Mouse (Mus musculus): ENCODE measurements at regions not wholly inside any gene's neighbourhood (a gene's known extent, or its start where the extent isn't known, plus 50 kb on each side); places are given as distances from the start of the nearest gene placed in this dataset.

DNA sequence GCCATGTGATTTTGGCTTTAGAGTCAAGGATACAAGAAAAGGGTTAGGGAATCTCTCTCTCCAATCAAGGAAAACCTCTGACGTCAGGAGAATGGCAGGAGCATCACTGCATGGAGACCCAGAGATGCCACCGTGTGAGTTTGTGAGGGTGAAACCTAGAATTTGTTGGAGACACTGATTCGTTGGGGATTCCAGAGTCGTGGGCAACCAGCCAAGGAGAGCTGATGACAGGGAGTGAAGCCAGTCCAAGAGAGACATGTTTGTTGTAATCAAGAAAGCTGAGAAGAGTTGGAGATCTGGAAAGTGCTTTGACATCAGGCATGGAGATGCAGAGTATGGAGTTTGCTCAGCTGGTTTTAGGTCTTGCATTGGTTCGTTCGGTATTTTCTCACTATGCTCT lies 236.6 kb upstream of the Tbc1d5 start:
- Histone ChIP-seq H3K36me3 (ENCODE audit: control insufficient read depth, insufficient read depth, low read length) (no peaks in the 10 kb centered on the region), H3K4me1 (ENCODE audit: control insufficient read depth in 2 of 2, insufficient read depth in 2 of 2, low read length in 2 of 2) (no peaks in the 10 kb centered on the region), H3K9me3 (ENCODE audit: control insufficient read depth, low read length) (no peaks in the 10 kb centered on the region), H3K27me3 (ENCODE audit: control insufficient read depth, insufficient read depth, low read length) (no peaks in the 10 kb centered on the region), H3K27ac (replicated peaks in 1 of 2; ENCODE audit: control insufficient read depth in 1 of 2, insufficient read depth in 1 of 2, low read depth in 2 of 2, low read length in 2 of 2) (no peak overlapping the region), H3K4me2 (ENCODE audit: low read length) (no peak overlapping the region), H3K9ac (ENCODE audit: low read length) (no peak overlapping the region), H3K4me3 (ENCODE audit: control insufficient read depth in 1 of 2, insufficient read depth in 1 of 2, low read depth in 1 of 2, low read length in 2 of 2) (no peak overlapping the region)
- WGBS: 69% methylated on average over 6 of the region's 6 CpGs
- ATAC-seq (ENCODE audit: insufficient number of reproducible peaks, insufficient read depth, low FRiP score, low read depth): no peak

GRCm38 (mm10) chr17:51414304-51414703 lies 235.2 kb upstream of the Tbc1d5 start:
- H3K27me3 ChIP-seq (ENCODE audit: control insufficient read depth, insufficient read depth, low read length): no peaks in the 10 kb centered on the region
- no peak for ATAC-seq (ENCODE audit: insufficient number of reproducible peaks, insufficient read depth, low FRiP score, low read depth)
- H3K27ac ChIP-seq (replicated peaks in 1 of 2; ENCODE audit: control insufficient read depth in 1 of 2, insufficient read depth in 1 of 2, low read depth in 2 of 2, low read length in 2 of 2): no peak overlapping the region
- H3K4me1 ChIP-seq (ENCODE audit: control insufficient read depth in 2 of 2, insufficient read depth in 2 of 2, low read length in 2 of 2): no peaks in the 10 kb centered on the region
- no peaks in the 10 kb centered on the region for H3K36me3 ChIP-seq (ENCODE audit: control insufficient read depth, insufficient read depth, low read length)
- H3K4me2 ChIP-seq (ENCODE audit: low read length): no peak overlapping the region
- H3K9ac ChIP-seq (ENCODE audit: low read length): no peak overlapping the region
- no peaks in the 10 kb centered on the region for H3K9me3 ChIP-seq (ENCODE audit: control insufficient read depth, low read length)
- WGBS: 50% methylated on average over 4 of the region's 4 CpGs
- no peak overlapping the region for H3K4me3 ChIP-seq (ENCODE audit: control insufficient read depth in 1 of 2, insufficient read depth in 1 of 2, low read depth in 1 of 2, low read length in 2 of 2)

GRCm38 (mm10) chr17:51413741-51414140 lies 234.6 kb upstream of the Tbc1d5 start:
- ATAC-seq (ENCODE audit: insufficient number of reproducible peaks, insufficient read depth, low FRiP score, low read depth): no peak
- Histone ChIP-seq H3K27me3 (ENCODE audit: control insufficient read depth, insufficient read depth, low read length) (no peaks in the 10 kb centered on the region), H3K4me2 (ENCODE audit: low read length) (no peak overlapping the region), H3K27ac (replicated peaks in 1 of 2; ENCODE audit: control insufficient read depth in 1 of 2, insufficient read depth in 1 of 2, low read depth in 2 of 2, low read length in 2 of 2) (no peak overlapping the region), H3K36me3 (ENCODE audit: control insufficient read depth, insufficient read depth, low read length) (no peaks in the 10 kb centered on the region), H3K9me3 (ENCODE audit: control insufficient read depth, low read length) (no peaks in the 10 kb centered on the region), H3K4me1 (ENCODE audit: control insufficient read depth in 2 of 2, insufficient read depth in 2 of 2, low read length in 2 of 2) (no peaks in the 10 kb centered on the region), H3K9ac (ENCODE audit: low read length) (no peak overlapping the region), H3K4me3 (ENCODE audit: control insufficient read depth in 1 of 2, insufficient read depth in 1 of 2, low read depth in 1 of 2, low read length in 2 of 2) (no peak overlapping the region)

GRCm38 (mm10) chr17:51411545-51412094 lies 232.5 kb upstream of the Tbc1d5 start:
- Histone ChIP-seq H3K9me3 (ENCODE audit: control insufficient read depth, low read length) (no peaks in the 10 kb centered on the region), H3K36me3 (ENCODE audit: control insufficient read depth, insufficient read depth, low read length) (no peaks in the 10 kb centered on the region), H3K4me1 (ENCODE audit: control insufficient read depth in 2 of 2, insufficient read depth in 2 of 2, low read length in 2 of 2) (no peaks in the 10 kb centered on the region), H3K4me3 (ENCODE audit: control insufficient read depth in 1 of 2, insufficient read depth in 1 of 2, low read depth in 1 of 2, low read length in 2 of 2) (no peak overlapping the region), H3K9ac (ENCODE audit: low read length) (no peak overlapping the region), H3K4me2 (ENCODE audit: low read length) (no peak overlapping the region), H3K27me3 (ENCODE audit: control insufficient read depth, insufficient read depth, low read length) (no peaks in the 10 kb centered on the region), H3K27ac (replicated peaks in 1 of 2; ENCODE audit: control insufficient read depth in 1 of 2, insufficient read depth in 1 of 2, low read depth in 2 of 2, low read length in 2 of 2) (no peak overlapping the region)
- 85% methylated on average over 12 of the region's 12 CpGs for WGBS
- ATAC-seq (ENCODE audit: insufficient number of reproducible peaks, insufficient read depth, low FRiP score, low read depth): no peak

- Histone ChIP-seq H3K27ac (replicated peaks in 1 of 2; ENCODE audit: control insufficient read depth in 1 of 2, insufficient read depth in 1 of 2, low read depth in 2 of 2, low read length in 2 of 2) (no peak overlapping the region), H3K4me3 (ENCODE audit: control insufficient read depth in 1 of 2, insufficient read depth in 1 of 2, low read depth in 1 of 2, low read length in 2 of 2) (no peak overlapping the region), H3K4me1 (ENCODE audit: control insufficient read depth in 2 of 2, insufficient read depth in 2 of 2, low read length in 2 of 2) (no peaks in the 10 kb centered on the region), H3K9me3 (ENCODE audit: control insufficient read depth, low read length) (no peaks in the 10 kb centered on the region), H3K27me3 (ENCODE audit: control insufficient read depth, insufficient read depth, low read length) (no peaks in the 10 kb centered on the region), H3K9ac (ENCODE audit: low read length) (no peak overlapping the region), H3K36me3 (ENCODE audit: control insufficient read depth, insufficient read depth, low read length) (no peaks in the 10 kb centered on the region), H3K4me2 (ENCODE audit: low read length) (no peak overlapping the region)
- ATAC-seq (ENCODE audit: insufficient number of reproducible peaks, insufficient read depth, low FRiP score, low read depth): no peak
- WGBS: 42% methylated on average over 5 of the region's 5 CpGs
Observed at GRCm38 (mm10) chr17:51408894-51409293, 229.7 kb upstream of the Tbc1d5 start.

GRCm38 (mm10) chr17:51408367-51408766 lies 229.2 kb upstream of the Tbc1d5 start:
- ATAC-seq (ENCODE audit: insufficient number of reproducible peaks, insufficient read depth, low FRiP score, low read depth): peak; percentile 50; the same call in 1 of the 2 replicates

DNA sequence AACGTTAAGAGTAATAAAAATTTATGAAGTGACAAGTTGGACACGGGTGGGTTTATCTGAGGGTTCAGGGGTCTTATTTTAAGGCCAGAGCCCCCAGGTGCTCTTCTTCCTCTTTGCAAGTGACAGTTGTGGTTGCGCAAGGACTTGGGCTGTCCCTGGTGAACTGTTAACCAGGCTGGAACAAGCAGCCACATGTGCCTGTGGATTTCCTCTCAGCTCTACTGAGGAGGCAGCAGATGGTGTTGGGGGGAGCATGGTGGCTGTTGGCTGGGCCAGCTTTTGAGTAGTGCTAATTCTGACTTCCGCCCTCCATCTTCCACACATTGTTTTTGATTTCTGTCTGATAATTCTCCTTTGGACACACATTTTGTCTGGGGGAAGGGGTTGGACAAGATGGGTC lies 227.9 kb upstream of the Tbc1d5 start:
- no peaks in the 10 kb centered on the region for H3K4me1 ChIP-seq (ENCODE audit: control insufficient read depth in 2 of 2, insufficient read depth in 2 of 2, low read length in 2 of 2)
- no peak overlapping the region for H3K4me2 ChIP-seq (ENCODE audit: low read length)
- no peak for ATAC-seq (ENCODE audit: insufficient number of reproducible peaks, insufficient read depth, low FRiP score, low read depth)
- H3K27ac ChIP-seq (replicated peaks in 1 of 2; ENCODE audit: control insufficient read depth in 1 of 2, insufficient read depth in 1 of 2, low read depth in 2 of 2, low read length in 2 of 2): no peak overlapping the region
- no peaks in the 10 kb centered on the region for H3K27me3 ChIP-seq (ENCODE audit: control insufficient read depth, insufficient read depth, low read length)
- H3K4me3 ChIP-seq (ENCODE audit: control insufficient read depth in 1 of 2, insufficient read depth in 1 of 2, low read depth in 1 of 2, low read length in 2 of 2): no peak overlapping the region
- no peaks in the 10 kb centered on the region for H3K36me3 ChIP-seq (ENCODE audit: control insufficient read depth, insufficient read depth, low read length)
- no peak overlapping the region for H3K9ac ChIP-seq (ENCODE audit: low read length)
- WGBS: 85% methylated on average over 4 of the region's 4 CpGs
- no peaks in the 10 kb centered on the region for H3K9me3 ChIP-seq (ENCODE audit: control insufficient read depth, low read length)

More at GRCm38 (mm10) chr17:51408367-51408766, 229.2 kb upstream of the Tbc1d5 start:
- no peaks in the 10 kb centered on the region for H3K4me1 ChIP-seq (ENCODE audit: control insufficient read depth in 2 of 2, insufficient read depth in 2 of 2, low read length in 2 of 2)
- WGBS: 46% methylated on average over 3 of the region's 3 CpGs
- no peak overlapping the region for H3K9ac ChIP-seq (ENCODE audit: low read length)
- H3K27ac ChIP-seq (replicated peaks in 1 of 2; ENCODE audit: control insufficient read depth in 1 of 2, insufficient read depth in 1 of 2, low read depth in 2 of 2, low read length in 2 of 2): no peak overlapping the region
- no peaks in the 10 kb centered on the region for H3K27me3 ChIP-seq (ENCODE audit: control insufficient read depth, insufficient read depth, low read length)
- H3K4me2 ChIP-seq (ENCODE audit: low read length): no peak overlapping the region
- no peaks in the 10 kb centered on the region for H3K36me3 ChIP-seq (ENCODE audit: control insufficient read depth, insufficient read depth, low read length)
- no peaks in the 10 kb centered on the region for H3K9me3 ChIP-seq (ENCODE audit: control insufficient read depth, low read length)
- H3K4me3 ChIP-seq (ENCODE audit: control insufficient read depth in 1 of 2, insufficient read depth in 1 of 2, low read depth in 1 of 2, low read length in 2 of 2): no peak overlapping the region

DNA sequence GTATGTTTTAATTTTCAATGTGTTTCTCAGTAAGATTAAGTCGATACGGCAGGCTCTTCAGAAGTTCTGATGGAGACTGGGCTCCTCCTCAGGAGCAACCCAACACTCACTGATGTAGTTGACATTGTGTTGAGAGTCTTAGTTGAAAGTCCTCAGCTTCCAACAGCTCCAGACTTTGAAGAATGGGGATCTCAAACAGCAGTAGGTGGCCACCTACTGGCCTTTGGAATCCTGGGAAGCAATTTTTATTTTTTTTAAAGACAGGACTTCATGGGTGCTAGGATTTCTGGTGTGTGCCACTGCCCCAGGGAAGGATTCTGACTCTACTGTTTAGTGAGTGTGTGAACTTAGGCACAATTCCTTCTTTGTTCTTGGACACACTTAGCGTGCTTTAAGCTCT lies 225.9 kb upstream of the Tbc1d5 start:
- H3K4me3 ChIP-seq (ENCODE audit: control insufficient read depth in 1 of 2, insufficient read depth in 1 of 2, low read depth in 1 of 2, low read length in 2 of 2): no peak overlapping the region
- no peak overlapping the region for H3K4me2 ChIP-seq (ENCODE audit: low read length)
- H3K4me1 ChIP-seq (ENCODE audit: control insufficient read depth in 2 of 2, insufficient read depth in 2 of 2, low read length in 2 of 2): no peaks in the 10 kb centered on the region
- 70% methylated on average over 3 of the region's 3 CpGs for WGBS
- H3K27me3 ChIP-seq (ENCODE audit: control insufficient read depth, insufficient read depth, low read length): no peaks in the 10 kb centered on the region
- H3K9ac ChIP-seq (ENCODE audit: low read length): no peak overlapping the region
- no peaks in the 10 kb centered on the region for H3K36me3 ChIP-seq (ENCODE audit: control insufficient read depth, insufficient read depth, low read length)
- ATAC-seq (ENCODE audit: insufficient number of reproducible peaks, insufficient read depth, low FRiP score, low read depth): no peak
- H3K9me3 ChIP-seq (ENCODE audit: control insufficient read depth, low read length): no peaks in the 10 kb centered on the region
- no peak overlapping the region for H3K27ac ChIP-seq (replicated peaks in 1 of 2; ENCODE audit: control insufficient read depth in 1 of 2, insufficient read depth in 1 of 2, low read depth in 2 of 2, low read length in 2 of 2)
